ENCODE assay signal across 24 mouse cellular contexts in genomic region chr12:80993773-80994172, GRCm38 (mm10). TPM values are rescaled to one million over a fixed set of nuclear protein-coding genes. Genes with fewer than 3 reads are reported as not detected.
DNase-seq lines count a peak whose midpoint lies in the region; ATAC-seq and TF ChIP-seq lines count a peak whose summit lies in the region.
"Had no signal": no experiment of that assay in that cellular context is flagged by ENCODE, and none has a peak within 500 bp of the region (broad histone marks: within the 10 kb centered on the region; RNA-seq: fewer than 3 reads in every experiment).

No protein-coding gene starts in this region.

- WGBS in hindbrain, postnatal 0 days: 89% methylated on average over 1 of the region's 1 CpGs

- H3K9me3 ChIP-seq in CH12.LX (replicated peaks; ENCODE audit: low read length): peaks cover 9% of the 10 kb centered on the region
- H3K9me3 ChIP-seq in hindbrain, postnatal 0 days (ENCODE audit: low read length): no peaks in the 10 kb centered on the region
- H3K9me3 ChIP-seq: forebrain, embryonic 13.5 days; heart, embryonic 15.5 days; hindbrain, embryonic 15.5 days had no signal

- H3K27me3 ChIP-seq in CH12.LX (replicated peaks): peaks cover 2% of the 10 kb centered on the region
- H3K27me3 ChIP-seq in splenic B cell, adult 2 months (ENCODE audit: control insufficient read depth, insufficient read depth, low read length, poor library complexity, severe bottlenecking): no peaks in the 10 kb centered on the region
- H3K27me3 ChIP-seq in hindbrain, postnatal 0 days (ENCODE audit: insufficient read depth, low read length): no peaks in the 10 kb centered on the region
- H3K27me3 ChIP-seq: hindbrain, embryonic 15.5 days had no signal

- no peak overlapping the region for H3K9ac ChIP-seq in CH12.LX (ENCODE audit: insufficient read depth, low read depth)
- no peak overlapping the region for H3K9ac ChIP-seq in hindbrain, postnatal 0 days (replicated peaks; ENCODE audit: low read length)
- H3K9ac ChIP-seq: forebrain, embryonic 13.5 days; forebrain, postnatal 0 days; heart, embryonic 15.5 days; hindbrain, embryonic 15.5 days had no signal

- H3K79me2 ChIP-seq in CH12.LX (replicated peaks; ENCODE audit: control insufficient read depth, extremely low read depth, insufficient read depth, poor library complexity, severe bottlenecking): no peaks in the 10 kb centered on the region

- no peak overlapping the region for H3K4me2 ChIP-seq in CH12.LX (ENCODE audit: insufficient read depth, low read depth, poor library complexity, severe bottlenecking)
- H3K4me2 ChIP-seq in hindbrain, postnatal 0 days (ENCODE audit: low read depth, low read length): no peak overlapping the region
- H3K4me2 ChIP-seq: forebrain, embryonic 13.5 days; heart, embryonic 11.5 days; heart, embryonic 15.5 days; hindbrain, embryonic 15.5 days had no signal

- in situ Hi-C loops in CH12.LX (cut with MboI; ENCODE audit: low pct_ligation_motif_present, low pct_unique_long_range_greater_than_20kb, low sequenced_read_pairs): loop anchor here (25.0 kb wide), 1 partner anchor 419 kb away; the partner anchor contains the start of gene Adam4

- no peak overlapping the region for H3K4me3 ChIP-seq in CH12.LX (replicated peaks in 1 of 3; ENCODE audit: low read depth in 2 of 3, low read length in 2 of 3, poor library complexity in 1 of 3)
- no peak overlapping the region for H3K4me3 ChIP-seq in hindbrain, postnatal 0 days (ENCODE audit: low read length)
- H3K4me3 ChIP-seq: embryonic facial prominence, embryonic 10.5 days; forebrain, embryonic 13.5 days; gastrocnemius, adult 2 months; heart, embryonic 15.5 days; hindbrain, embryonic 15.5 days had no signal

- no peak for ATAC-seq in hindbrain, postnatal 0 days
- ATAC-seq: CD4-positive, CD25-positive, alpha-beta regulatory T cell, adult 4 months; forebrain, embryonic 13.5 days; forebrain, postnatal 0 days had no signal

- peak; percentile 40; the same call in 1 of the 2 replicates for TF ChIP-seq EP300 in CH12.LX (IDR thresholded peaks at IDR 0.05; ENCODE audit: low read length)

- dilution Hi-C loops in CH12.LX (cut with MboI; ENCODE audit: extremely low pct_ligation_motif_present, extremely low pct_unique_long_range_greater_than_20kb, low sequenced_read_pairs): no loop called here

- no peaks in the 10 kb centered on the region for H3K36me3 ChIP-seq in CH12.LX (replicated peaks in 1 of 2; ENCODE audit: control insufficient read depth in 1 of 2, insufficient read depth in 1 of 2, low read length in 1 of 2)
- no peaks in the 10 kb centered on the region for H3K36me3 ChIP-seq in splenic B cell, adult 2 months (ENCODE audit: control insufficient read depth, insufficient read depth, low read length, poor library complexity, severe bottlenecking)
- H3K36me3 ChIP-seq in hindbrain, postnatal 0 days (ENCODE audit: insufficient read depth, low read length): no peaks in the 10 kb centered on the region
- H3K36me3 ChIP-seq: embryonic facial prominence, embryonic 10.5 days; heart, embryonic 15.5 days; hindbrain, embryonic 15.5 days had no signal

- peaks cover 13 to 68% of the 10 kb centered on the region in 2 experiments for H3K4me1 ChIP-seq in CH12.LX (ENCODE audit: control insufficient read depth in 1 of 2, insufficient read depth in 2 of 2)
- 0 out of 2 replicates have a peak, but pooled peaks cover 3% of the 10 kb centered on the region for H3K4me1 ChIP-seq in hindbrain, postnatal 0 days (ENCODE audit: insufficient read depth, low read length)

- no peak for TF ChIP-seq CTCF in CH12.LX (conservative IDR thresholded peaks at IDR 0.05 in 1 of 2, IDR thresholded peaks at IDR 0.05 in 1 of 2; ENCODE audit: low read depth in 2 of 2, low read length in 2 of 2)
- no peak for TF ChIP-seq CTCF in hindbrain, postnatal 0 days (IDR thresholded peaks at IDR 0.05; ENCODE audit: low read depth)

- no peak for TF ChIP-seq RAD21 in CH12.LX (IDR thresholded peaks at IDR 0.05; ENCODE audit: low read depth, low read length)

- TF ChIP-seq POLR2A in CH12.LX (IDR thresholded peaks at IDR 0.05; ENCODE audit: low read depth, low read length): no peak

- peak; percentile 3 for DNase-seq in testis, postnatal 10 days (ENCODE audit: low spot score)
- no peak for DNase-seq in testis, postnatal 14 days (ENCODE audit: low spot score)
- DNase-seq in CH12.LX (ENCODE audit: extremely low read depth): peak; percentile 53
- peak; percentile 32 for DNase-seq in splenic B cell, adult 2 months (ENCODE audit: low read depth, low spot score)
- peak; percentile 29 for DNase-seq in thymus, postnatal 25 days
- no peak for DNase-seq in hindbrain, postnatal 0 days (ENCODE audit: low spot score)
- no peak for DNase-seq in left cerebral cortex, adult 11 months (ENCODE audit: low spot score)
- DNase-seq: adrenal gland, postnatal 10 days; B cell, adult 2 months; cerebellum, adult 11-12 months; cerebellum, adult 9-10 months; cerebellum, postnatal 25 days; forebrain, postnatal 0 days; gastrocnemius, adult 2 months; gastrocnemius, postnatal 25 days; heart, adult 18-20 months; heart, postnatal 36 days had no signal

- no peak overlapping the region for H3K27ac ChIP-seq in CH12.LX (ENCODE audit: insufficient read depth, low read depth)
- no peak overlapping the region for H3K27ac ChIP-seq in hindbrain, postnatal 0 days
- H3K27ac ChIP-seq: embryonic facial prominence, embryonic 10.5 days; forebrain, embryonic 13.5 days; gastrocnemius, adult 2 months; heart, embryonic 15.5 days; hindbrain, embryonic 15.5 days had no signal

TF ChIP-seq in CH12.LX, 34 proteins besides CTCF, POLR2A, EP300 and RAD21:
- no peak for TF ChIP-seq CHD2 (IDR thresholded peaks at IDR 0.05; ENCODE audit: low read length)
- peak; percentile 40; the same call in 1 of the 2 replicates for TF ChIP-seq TCF12 (IDR thresholded peaks at IDR 0.05; ENCODE audit: low read depth, low read length)

RNA-seq across cellular contexts. Expression of gene Slc10a1, which starts 25.3 kb away (rescaled TPM):
- total RNA-seq in CH12.LX (2012; rRNA removed) (0.13 TPM in 2 replicates), CH12.LX (2014; rRNA removed) (not detected in 2 replicates)
- 0.20 and 0.23 TPM in 2 replicates for polyA plus RNA-seq in CH12.LX (2012; ENCODE audit: insufficient read length, low read depth)
- not detected in 2 replicates for total RNA-seq in hindbrain, postnatal 0 days (2014; rRNA removed)
- 0.11 TPM in 2 replicates for polyA plus RNA-seq in hindbrain, postnatal 0 days (2015; fragmentation: Nextera tagmentation; extraction: Ambion mirVana)
- total RNA-seq: forebrain, postnatal 0 days; gastrocnemius, adult 2 months; gastrocnemius, postnatal 25 days; heart, adult 18-20 months; heart, postnatal 36 days had no signal
- polyA plus RNA-seq: brain, embryonic 14.5 days; forebrain, postnatal 0 days had no signal

RNA-seq across cellular contexts. Expression of gene Smoc1, which starts 32.8 kb away (rescaled TPM):
- 11.5 and 11.6 TPM in 2 replicates for total RNA-seq in CH12.LX (2012; rRNA removed)
- 11.0 and 11.2 TPM in 2 replicates for total RNA-seq in CH12.LX (2014; rRNA removed)
- 23.0 and 23.5 TPM in 2 replicates for polyA plus RNA-seq in CH12.LX (2012; ENCODE audit: insufficient read length, low read depth)
- 32.7 and 42.0 TPM in 2 replicates for total RNA-seq in hindbrain, postnatal 0 days (2014; rRNA removed)
- 30.5 and 31.5 TPM in 2 replicates for polyA plus RNA-seq in hindbrain, postnatal 0 days (2015; fragmentation: Nextera tagmentation; extraction: Ambion mirVana)

RNA-seq across cellular contexts. Expression of gene Srsf5, which starts 48.5 kb away (rescaled TPM):
- total RNA-seq in CH12.LX (2012; rRNA removed) (260 and 311 TPM in 2 replicates), CH12.LX (2014; rRNA removed) (459 and 511 TPM in 2 replicates)
- polyA plus RNA-seq in CH12.LX (2012; ENCODE audit: insufficient read length, low read depth): 549 and 597 TPM in 2 replicates
- total RNA-seq in hindbrain, postnatal 0 days (2014; rRNA removed): 222 and 291 TPM in 2 replicates
- polyA plus RNA-seq in hindbrain, postnatal 0 days (2015; fragmentation: Nextera tagmentation; extraction: Ambion mirVana): 486 and 514 TPM in 2 replicates

Comparison
In these comparisons a context has a peak if more than half of its experiments do, and no peak if none do; other contexts are left out.
1. DNase-seq: peak in testis, postnatal 10 days (single experiment), CH12.LX (single experiment), splenic B cell, adult 2 months (single experiment) and thymus, postnatal 25 days (single experiment); none in testis, postnatal 14 days (single experiment), hindbrain, postnatal 0 days (single experiment) and left cerebral cortex, adult 11 months (single experiment).